Mouse (Mus musculus): Measurements from ENCODE around the gene Zfp512b. TPM values are rescaled to one million over a fixed set of nuclear protein-coding genes. Genes with fewer than 3 reads are reported as not detected.

Gene Zfp512b
- polyA plus RNA-seq, 1 experiment from 2014 or later, result 23.4 TPM

- no peaks in the 10 kb centered on the region for H3K27me3 ChIP-seq (replicated peaks)
- ATAC-seq, result no peak
- H3K4me3 ChIP-seq, result no peak overlapping the region
- no peak overlapping the region for H3K4me2 ChIP-seq
- peaks cover 33% of the 10 kb centered on the region for H3K4me1 ChIP-seq
- H3K9ac ChIP-seq, result no peak overlapping the region
- H3K9me3 ChIP-seq (replicated peaks), result no peaks in the 10 kb centered on the region
- 84% methylated on average over 11 of the region's 11 CpGs for WGBS (ENCODE audit: insufficient replicate concordance)
- no peak overlapping the region for H3K27ac ChIP-seq
- H3K36me3 ChIP-seq, result peaks cover 71% of the 10 kb centered on the region
Observed at GRCm38 (mm10) chr2:181588229-181588780, 4.3 kb downstream of the Zfp512b start.

DNA sequence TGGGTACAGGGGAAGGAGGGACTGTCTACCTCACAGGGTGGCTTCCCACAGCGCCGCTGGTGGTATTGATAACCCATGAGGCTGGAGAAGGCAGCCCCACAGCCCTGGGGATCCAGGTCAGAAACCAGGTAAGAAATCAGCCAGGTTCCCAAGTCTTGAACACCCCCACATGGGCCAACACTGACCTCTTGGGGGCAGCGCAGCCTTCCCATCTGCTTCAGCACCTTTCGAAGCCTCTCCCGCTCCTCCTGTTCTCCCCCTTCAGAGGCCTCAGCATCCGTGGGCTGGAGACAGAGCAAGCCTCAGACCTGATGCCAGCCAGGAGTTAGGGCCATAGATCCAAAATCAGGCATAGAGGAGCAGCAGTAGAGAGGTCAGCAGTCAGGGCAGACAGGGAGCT is 4.8 kb downstream of the Zfp512b start:
- Histone ChIP-seq H3K27me3 (replicated peaks) (no peaks in the 10 kb centered on the region), H3K4me1 (peaks cover 28% of the 10 kb centered on the region), H3K36me3 (peaks cover 71% of the 10 kb centered on the region), H3K4me2 (no peak overlapping the region), H3K4me3 (no peak overlapping the region), H3K27ac (no peak overlapping the region), H3K9ac (no peak overlapping the region), H3K9me3 (replicated peaks) (no peaks in the 10 kb centered on the region)
- 75% methylated on average over 6 of the region's 6 CpGs for WGBS (ENCODE audit: insufficient replicate concordance)
- no peak for ATAC-seq

DNA sequence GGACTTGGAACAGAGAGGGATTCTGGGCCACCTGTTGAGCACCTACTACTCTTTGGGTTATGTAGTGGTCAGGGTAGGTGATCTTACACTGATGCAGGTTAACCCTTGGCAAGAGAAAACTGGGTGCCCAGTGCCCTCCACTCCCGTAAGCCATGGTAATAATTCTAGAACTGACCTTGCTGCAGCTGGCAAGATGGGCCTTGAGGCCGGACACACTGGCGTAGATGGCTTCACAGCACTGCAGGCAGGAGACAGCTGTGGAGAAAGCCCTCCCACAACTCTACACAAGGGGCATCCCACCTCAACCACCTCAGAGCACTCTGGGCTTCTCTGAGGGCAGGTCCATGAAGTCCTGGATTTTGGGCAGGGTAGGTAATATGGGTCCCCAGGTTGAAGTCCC is 6.5 kb downstream of the Zfp512b start:
- WGBS (ENCODE audit: insufficient replicate concordance), result 78% methylated on average over 3 of the region's 3 CpGs
- H3K36me3 ChIP-seq, result peaks cover 71% of the 10 kb centered on the region

GRCm38 (mm10) chr2:181585506-181585905 is 7.1 kb downstream of the Zfp512b start:
- Histone ChIP-seq H3K27me3 (replicated peaks) (no peaks in the 10 kb centered on the region), H3K4me3 (no peak overlapping the region), H3K4me1 (peaks cover 19% of the 10 kb centered on the region), H3K9me3 (replicated peaks) (no peaks in the 10 kb centered on the region), H3K27ac (no peak overlapping the region), H3K9ac (no peak overlapping the region), H3K4me2 (no peak overlapping the region), H3K36me3 (peaks cover 69% of the 10 kb centered on the region)
- 81% methylated on average over 5 of the region's 5 CpGs for WGBS (ENCODE audit: insufficient replicate concordance)
- no peak for ATAC-seq

More for the DNA sequence above, 6.5 kb downstream of the Zfp512b start:
- H3K9ac ChIP-seq, result no peak overlapping the region
- H3K4me3 ChIP-seq, result no peak overlapping the region
- no peak overlapping the region for H3K4me2 ChIP-seq
- ATAC-seq, result no peak
- H3K27ac ChIP-seq, result no peak overlapping the region
- H3K9me3 ChIP-seq (replicated peaks), result no peaks in the 10 kb centered on the region
- H3K4me1 ChIP-seq, result peaks cover 22% of the 10 kb centered on the region
- H3K27me3 ChIP-seq (replicated peaks), result no peaks in the 10 kb centered on the region

DNA sequence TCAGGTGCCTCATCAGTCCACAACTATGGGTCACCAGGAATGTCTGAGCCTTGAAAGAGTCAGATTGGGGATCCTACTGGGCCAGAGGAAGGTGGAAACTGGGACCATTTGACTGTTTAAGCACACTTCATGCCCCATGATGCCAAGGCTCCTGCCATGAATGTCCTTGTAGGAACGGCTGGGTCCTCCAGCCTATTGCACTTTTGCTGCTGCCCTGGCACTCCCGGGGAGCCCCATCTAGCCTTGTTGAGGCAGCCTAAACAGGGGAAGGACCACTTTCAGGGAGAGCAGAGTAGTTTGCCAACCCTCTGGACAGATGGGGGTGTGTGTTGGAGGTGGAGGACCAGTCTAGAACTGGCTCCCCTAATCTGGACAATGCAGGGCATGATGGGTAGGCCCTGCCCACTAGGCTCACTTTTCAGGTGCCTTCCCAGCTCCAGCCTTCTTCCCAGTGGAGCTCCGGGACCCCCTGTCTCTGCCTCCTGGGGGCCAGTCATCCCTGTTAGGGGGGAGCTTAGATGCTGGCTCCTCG is 8.1 kb downstream of the Zfp512b start, which contains the start of gene Uckl1:
Gene Uckl1, minus strand, starts transcription at position 482 of the 532 bp plus-strand sequence.
- peaks cover 59% of the 10 kb centered on the region for H3K36me3 ChIP-seq
- no peak within 1 kb of the TSS for H3K9ac ChIP-seq
- no peak within 1 kb of the TSS for H3K4me2 ChIP-seq
- no peak for ATAC-seq
- H3K4me1 ChIP-seq, result peaks cover 23% of the 10 kb centered on the region
- no peaks in the 10 kb centered on the region for H3K9me3 ChIP-seq (replicated peaks)
- WGBS (ENCODE audit: insufficient replicate concordance), result 76% methylated on average over 4 of the region's 4 CpGs
- no peaks in the 10 kb centered on the region for H3K27me3 ChIP-seq (replicated peaks)
- no peak within 1 kb of the TSS for H3K27ac ChIP-seq
- no peak within 1 kb of the TSS for H3K4me3 ChIP-seq

GRCm38 (mm10) chr2:181583460-181584257 is 8.9 kb downstream of the Zfp512b start:
- ATAC-seq, result no peak
- peaks cover 31% of the 10 kb centered on the region for H3K4me1 ChIP-seq
- no peak overlapping the region for H3K4me3 ChIP-seq
- no peaks in the 10 kb centered on the region for H3K27me3 ChIP-seq (replicated peaks)
- H3K36me3 ChIP-seq, result peaks cover 51% of the 10 kb centered on the region
- no peak overlapping the region for H3K4me2 ChIP-seq
- H3K9me3 ChIP-seq (replicated peaks), result no peaks in the 10 kb centered on the region
- H3K9ac ChIP-seq, result no peak overlapping the region
- no peak overlapping the region for H3K27ac ChIP-seq
- 75% methylated on average over 3 of the region's 3 CpGs for WGBS (ENCODE audit: insufficient replicate concordance)

DNA sequence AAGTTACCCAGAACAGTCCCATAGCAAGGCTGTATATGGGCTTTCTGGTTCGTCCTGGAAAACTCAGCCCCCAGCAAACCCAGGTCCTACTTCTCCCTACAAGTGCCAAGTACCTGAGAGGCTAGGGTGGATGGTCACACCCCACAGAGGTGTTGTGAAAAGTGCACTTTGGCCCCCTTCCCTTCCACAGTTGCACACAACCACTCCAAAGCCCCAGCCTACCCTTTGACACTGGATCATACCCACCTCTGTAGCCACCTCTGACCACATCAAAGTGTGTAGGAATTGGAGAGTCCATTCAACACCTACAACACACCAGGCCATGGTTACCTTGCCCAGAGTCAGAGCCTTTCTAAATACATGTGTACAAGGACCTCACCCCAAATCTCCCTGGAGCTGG is 9.7 kb downstream of the Zfp512b start:
- Histone ChIP-seq H3K9ac (no peak overlapping the region), H3K4me3 (no peak overlapping the region), H3K27me3 (replicated peaks) (no peaks in the 10 kb centered on the region), H3K4me1 (peaks cover 38% of the 10 kb centered on the region), H3K27ac (0 out of 2 replicates have a peak overlapping the region, but pooled peaks have one; percentile 95), H3K4me2 (0 out of 2 replicates have a peak overlapping the region, but pooled peaks have one; percentile 92), H3K36me3 (peaks cover 44% of the 10 kb centered on the region), H3K9me3 (replicated peaks) (no peaks in the 10 kb centered on the region)
- 74% methylated on average over 1 of the region's 1 CpGs for WGBS (ENCODE audit: insufficient replicate concordance)
- no peak for ATAC-seq

- Histone ChIP-seq H3K4me1 (peaks cover 44% of the 10 kb centered on the region), H3K4me2 (peak overlapping the region; percentile 92), H3K9ac (no peak overlapping the region), H3K36me3 (peaks cover 39% of the 10 kb centered on the region), H3K9me3 (replicated peaks) (no peaks in the 10 kb centered on the region), H3K27ac (peak overlapping the region; percentile 95; the same call in 1 of the 2 replicates), H3K27me3 (replicated peaks) (no peaks in the 10 kb centered on the region), H3K4me3 (peak overlapping the region; percentile 80)
- ATAC-seq, result no peak
- WGBS (ENCODE audit: insufficient replicate concordance), result 87% methylated on average over 2 of the region's 2 CpGs
Observed at GRCm38 (mm10) chr2:181582358-181582757, 10.2 kb downstream of the Zfp512b start.

- Histone ChIP-seq H3K27me3 (replicated peaks) (no peaks in the 10 kb centered on the region), H3K4me2 (peak overlapping the region; percentile 92), H3K27ac (peak overlapping the region; percentile 95), H3K36me3 (peaks cover 31% of the 10 kb centered on the region), H3K9me3 (replicated peaks) (no peaks in the 10 kb centered on the region), H3K4me1 (peaks cover 52% of the 10 kb centered on the region), H3K4me3 (peak overlapping the region; percentile 80), H3K9ac (peak overlapping the region; percentile 83)
- peak; percentile 80 for ATAC-seq
- under 1% methylated on average over 49 of the region's 49 CpGs for WGBS (ENCODE audit: insufficient replicate concordance)
Observed at GRCm38 (mm10) chr2:181581402-181582120, 11.0 kb downstream of the Zfp512b start.

DNA sequence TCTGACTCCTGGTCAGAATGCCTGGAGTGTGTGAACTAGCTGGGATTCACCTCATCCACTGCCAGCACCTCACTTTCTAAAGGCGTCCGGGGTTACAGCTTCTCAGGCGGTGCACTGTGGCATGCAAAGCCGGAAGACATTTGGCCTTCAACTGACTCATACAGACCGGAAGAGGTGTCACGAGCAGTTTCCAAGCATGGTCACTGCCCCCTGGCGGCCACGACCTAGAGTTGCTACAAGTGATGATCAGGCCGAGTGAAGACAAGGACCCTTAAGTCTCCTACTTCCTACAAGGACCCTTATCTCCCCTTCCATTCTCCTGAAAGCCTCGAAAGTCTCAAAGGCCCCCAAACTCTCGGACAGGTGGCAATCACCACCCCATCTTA is 11.6 kb downstream of the Zfp512b start:
- H3K4me3 ChIP-seq, result peak overlapping the region; percentile 80
- H3K4me2 ChIP-seq, result peak overlapping the region; percentile 92
- peak; percentile 79 for ATAC-seq
- peak overlapping the region; percentile 83 for H3K9ac ChIP-seq
- H3K27ac ChIP-seq, result peak overlapping the region; percentile 95
- WGBS (ENCODE audit: insufficient replicate concordance), result under 1% methylated on average over 11 of the region's 11 CpGs
- no peaks in the 10 kb centered on the region for H3K27me3 ChIP-seq (replicated peaks)
- peaks cover 26% of the 10 kb centered on the region for H3K36me3 ChIP-seq
- no peaks in the 10 kb centered on the region for H3K9me3 ChIP-seq (replicated peaks)
- H3K4me1 ChIP-seq, result peaks cover 57% of the 10 kb centered on the region

- Histone ChIP-seq H3K27me3 (replicated peaks) (no peaks in the 10 kb centered on the region), H3K4me2 (peak overlapping the region; percentile 92), H3K27ac (peak overlapping the region; percentile 95), H3K36me3 (peaks cover 18% of the 10 kb centered on the region), H3K9me3 (replicated peaks) (no peaks in the 10 kb centered on the region), H3K4me3 (peak overlapping the region; percentile 80), H3K9ac (peak overlapping the region; percentile 83), H3K4me1 (peaks cover 62% of the 10 kb centered on the region)
- no peak for ATAC-seq
- WGBS (ENCODE audit: insufficient replicate concordance), result 64% methylated on average over 5 of the region's 5 CpGs
Observed at GRCm38 (mm10) chr2:181580131-181580772, 12.4 kb downstream of the Zfp512b start.
